Mouse (Mus musculus) limb, embryonic 14.5 days (tissue): ENCODE results near the gene Ciao2a. TPM values are rescaled to one million over a fixed set of nuclear protein-coding genes. Genes with fewer than 3 reads are reported as not detected.

ENCODE experiments used
- ATAC-seq: fragments of 200-750 bp; cut with Nextera tagmentation; 2 replicates; pipeline ENCODE4 v1.8.0; 2017; ENCODE audit warnings: low read depth, moderate number of reproducible peaks, moderate TSS enrichment; ENCODE audit not compliant: low FRiP score
- DNase-seq: peaks from one replicate; pipeline ENCODE4 v3.0.0-alpha.2; 2015; ENCODE audit warnings: low spot score
- H3K27ac ChIP-seq: fragments of 300-500 bp; sonication (generic); replicated peaks from 2 replicates; pipeline ENCODE4 v1.5.1; 2014; ENCODE audit warnings: low read depth, mild to moderate bottlenecking, low read length, moderate library complexity, mixed read lengths
- H3K27me3 ChIP-seq: fragments of 300-500 bp; sonication (generic); 2 replicates; pipeline ENCODE4 v1.6.1; 2014; ENCODE audit warnings: low read length, mixed read lengths; ENCODE audit not compliant: control insufficient read depth, insufficient read depth
- H3K36me3 ChIP-seq: fragments of 300-500 bp; sonication (generic); 2 replicates; pipeline ENCODE4 v1.6.1; 2014; ENCODE audit warnings: mild to moderate bottlenecking, low read length, moderate library complexity, mixed read lengths; ENCODE audit not compliant: control insufficient read depth, insufficient read depth
- H3K4me1 ChIP-seq: fragments of 300-500 bp; sonication (generic); 2 replicates; pipeline ENCODE4 v1.6.1; 2014; ENCODE audit warnings: antibody characterized with exemption, low read length, mixed read lengths; ENCODE audit not compliant: control insufficient read depth, insufficient read depth
- H3K4me2 ChIP-seq: fragments of 300-500 bp; sonication (generic); replicated peaks from 2 replicates; pipeline ENCODE4 v1.6.1; 2014; ENCODE audit warnings: low read depth, mild to moderate bottlenecking, low read length, moderate library complexity; ENCODE audit not compliant: severe bottlenecking
- H3K4me3 ChIP-seq: fragments of 300-500 bp; sonication (generic); replicated peaks from 2 replicates; pipeline ENCODE4 v1.5.1; 2014; ENCODE audit warnings: low read length
- H3K9ac ChIP-seq: fragments of 300-500 bp; sonication (generic); 2 replicates; pipeline ENCODE4 v1.6.1; 2014; ENCODE audit warnings: mild to moderate bottlenecking, low read depth, low read length, moderate library complexity; ENCODE audit not compliant: severe bottlenecking
- H3K9me3 ChIP-seq: fragments of 300-500 bp; sonication (generic); 2 replicates; pipeline ENCODE4 v1.6.1; 2016; ENCODE audit warnings: low read length; ENCODE audit not compliant: control insufficient read depth
- POLR2A ChIP-seq: fragments of 200-500 bp; IDR thresholded peaks from 2 replicates; pipeline ENCODE4 v1.8.0; 2012; ENCODE audit warnings: inconsistent platforms, mild to moderate bottlenecking, moderate library complexity, borderline replicate concordance; ENCODE audit not compliant: insufficient read depth, insufficient read length; ENCODE audit errors: extremely low read depth
- WGBS: fragments of 180-500 bp; shearing (Covaris S2); extraction: QIAGEN DNeasy Blood & Tissue Kit; methylation state at CpG from one replicate; pipeline ENCODE4 v1.1.7; 2014; 5-methylcytosine and 5-hydroxymethylcytosine counted together
- polyA plus RNA-seq, 2 experiments: library from polyadenylated mRNA; depleted of rRNA in 1 of 2; stranded (reverse) in 1 of 2; unstranded in 1 of 2; fragments of >200 nt; fragmentation: Nextera tagmentation in 1 of 2; extraction: Ambion mirVana in 1 of 2; gene quantifications; 2 replicates each; pipeline versions ENCODE4 v1.2.1 to v1.2.3; 2012 to 2014

The Ciao2a gene
- polyA plus RNA-seq, 2 experiments: 53.0 to 134 TPM

- Histone ChIP-seq H3K27ac (no peak overlapping the region), H3K36me3 (no peaks in the 10 kb centered on the region), H3K9ac (no peak overlapping the region), H3K4me3 (no peak overlapping the region), H3K9me3 (no peaks in the 10 kb centered on the region), H3K4me2 (no peak overlapping the region), H3K27me3 (peaks cover 9% of the 10 kb centered on the region; the same call in 1 of the 2 replicates), H3K4me1 (no peaks in the 10 kb centered on the region; the same call in 1 of the 2 replicates)
- no peak for DNase-seq
- WGBS: 94% methylated on average over 2 of the region's 2 CpGs
- no peak for ATAC-seq
- TF ChIP-seq POLR2A: no peak
Measured at GRCm38 (mm10) chr9:66160155-66160554, 33.7 kb downstream of the Ciao2a start.

DNA sequence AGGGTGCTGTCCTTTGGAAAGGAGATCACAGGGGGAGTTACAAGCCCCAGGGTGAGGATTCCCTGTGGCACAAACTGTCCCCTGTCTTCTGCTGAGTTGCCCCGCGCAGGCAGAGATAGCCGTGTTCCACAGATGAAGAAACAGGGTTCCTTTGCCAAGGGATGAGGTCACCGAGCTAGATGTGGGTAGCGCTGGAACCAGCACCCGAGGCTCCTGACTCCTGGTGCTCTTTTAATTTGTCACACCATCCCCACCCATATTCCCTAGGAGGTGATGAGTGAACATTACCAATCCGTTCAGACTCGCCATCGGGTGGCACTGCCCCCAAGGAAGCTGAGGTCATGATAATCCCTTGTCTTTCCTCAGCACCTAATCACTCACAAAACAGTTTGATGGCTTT, 36.6 kb downstream of the Ciao2a start:
- no peaks in the 10 kb centered on the region for H3K36me3 ChIP-seq
- TF ChIP-seq POLR2A: no peak
- H3K9me3 ChIP-seq: no peaks in the 10 kb centered on the region
- H3K4me2 ChIP-seq: no peak overlapping the region
- H3K4me3 ChIP-seq: no peak overlapping the region
- no peaks in the 10 kb centered on the region; the same call in 1 of the 2 replicates for H3K4me1 ChIP-seq
- 0 out of 2 replicates have a peak, but pooled peaks cover 4% of the 10 kb centered on the region for H3K27me3 ChIP-seq
- DNase-seq: no peak
- no peak overlapping the region for H3K27ac ChIP-seq
- ATAC-seq: no peak
- 84% methylated on average over 9 of the region's 9 CpGs for WGBS
- no peak overlapping the region for H3K9ac ChIP-seq

DNA sequence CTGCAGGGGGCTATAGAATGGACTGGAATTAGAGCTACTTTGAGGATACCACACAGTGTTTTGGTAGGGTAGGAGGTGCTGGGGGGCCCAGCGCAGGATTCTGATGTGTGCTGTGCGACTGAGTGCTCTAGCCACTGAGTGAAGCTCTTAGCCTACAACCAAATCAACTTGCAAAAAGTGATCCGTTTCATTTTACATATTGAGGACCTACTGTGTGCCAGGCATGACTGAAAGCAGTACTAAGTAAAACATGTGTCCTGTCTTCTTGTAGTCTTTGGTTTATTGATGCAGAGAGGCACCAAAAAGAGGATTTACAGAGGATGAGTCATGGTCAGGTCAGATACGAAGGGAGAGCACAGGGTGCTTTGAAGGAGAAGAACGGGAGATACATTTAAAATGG, 40.8 kb downstream of the Ciao2a start:
- 84% methylated on average over 5 of the region's 5 CpGs for WGBS

DNA sequence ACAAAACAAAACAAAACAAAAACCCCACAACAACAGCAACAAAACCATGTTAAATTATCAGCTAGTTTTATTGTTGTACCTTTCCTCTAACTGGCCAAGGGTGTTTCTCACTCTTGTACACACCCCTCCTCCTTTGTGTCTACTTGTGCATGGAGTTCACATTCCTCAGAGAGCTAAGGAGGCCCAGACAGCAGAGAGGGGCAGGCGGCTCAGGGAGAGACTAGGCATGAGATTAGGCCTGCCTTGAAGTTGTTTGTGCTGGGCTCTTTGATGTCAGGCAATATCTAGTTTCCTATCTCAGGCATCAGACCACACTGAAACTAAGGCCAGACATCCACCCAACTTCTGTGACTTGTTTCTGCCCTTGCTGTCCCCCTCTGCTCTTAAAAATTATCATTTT, 41.8 kb downstream of the Ciao2a start:
- Histone ChIP-seq H3K4me3 (no peak overlapping the region), H3K27ac (no peak overlapping the region), H3K36me3 (no peaks in the 10 kb centered on the region), H3K27me3 (no peaks in the 10 kb centered on the region), H3K9me3 (no peaks in the 10 kb centered on the region), H3K4me1 (no peaks in the 10 kb centered on the region), H3K4me2 (no peak overlapping the region), H3K9ac (no peak overlapping the region)
- no peak for ATAC-seq
- TF ChIP-seq POLR2A: no peak
- no peak for DNase-seq
- 11% methylated on average over 1 of the region's 1 CpGs for WGBS

More for the DNA sequence above, 40.8 kb downstream of the Ciao2a start:
- no peak overlapping the region for H3K4me2 ChIP-seq
- H3K27me3 ChIP-seq: no peaks in the 10 kb centered on the region
- DNase-seq: no peak
- no peaks in the 10 kb centered on the region for H3K4me1 ChIP-seq
- no peaks in the 10 kb centered on the region for H3K36me3 ChIP-seq
- ATAC-seq: no peak
- H3K9me3 ChIP-seq: no peaks in the 10 kb centered on the region
- no peak overlapping the region for H3K27ac ChIP-seq
- H3K9ac ChIP-seq: no peak overlapping the region
- no peak overlapping the region for H3K4me3 ChIP-seq
- no peak for TF ChIP-seq POLR2A

DNA sequence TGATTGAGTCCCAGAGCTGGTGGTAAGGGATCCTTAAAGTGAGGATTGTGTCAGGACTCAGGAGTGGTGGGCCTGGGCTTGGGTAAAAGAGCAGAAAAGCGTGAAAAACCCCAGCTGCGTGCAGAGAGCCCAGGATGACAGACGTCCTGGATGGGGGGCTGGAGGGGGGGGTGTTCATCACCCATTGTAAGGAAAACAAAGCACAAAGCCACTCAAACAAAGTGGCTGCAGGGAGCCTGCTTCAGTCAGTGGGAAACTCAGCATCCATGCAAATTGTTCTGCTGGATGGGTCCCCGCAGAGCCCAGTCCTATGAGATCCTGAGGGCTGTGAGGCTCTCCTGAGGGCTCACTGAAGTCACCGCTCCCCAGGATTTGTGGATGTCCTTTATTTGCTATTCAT, 44.1 kb downstream of the Ciao2a start:
- Histone ChIP-seq H3K9me3 (no peaks in the 10 kb centered on the region), H3K4me2 (no peak overlapping the region), H3K4me1 (no peaks in the 10 kb centered on the region), H3K27me3 (no peaks in the 10 kb centered on the region), H3K4me3 (no peak overlapping the region), H3K27ac (no peak overlapping the region), H3K36me3 (no peaks in the 10 kb centered on the region), H3K9ac (peak overlapping the region; percentile 36; the same call in 1 of the 2 replicates)
- DNase-seq (no peak), ATAC-seq (no peak)
- TF ChIP-seq POLR2A: no peak
- 55% methylated on average over 5 of the region's 5 CpGs for WGBS
